Mouse (Mus musculus): ENCODE data around the gene Gm33815. TPM values are rescaled to one million over a fixed set of nuclear protein-coding genes. Genes with fewer than 3 reads are reported as not detected.
"Not testable (repeated sequence)": the region's sequence is repeated elsewhere in the genome, so short reads cannot be mapped to it uniquely, and the experiment has no call there.

The Gm33815 gene
- polyA plus RNA-seq (2016; fragmentation: Nextera tagmentation; extraction: Ambion mirVana), result not detected in 2 replicates

DNA sequence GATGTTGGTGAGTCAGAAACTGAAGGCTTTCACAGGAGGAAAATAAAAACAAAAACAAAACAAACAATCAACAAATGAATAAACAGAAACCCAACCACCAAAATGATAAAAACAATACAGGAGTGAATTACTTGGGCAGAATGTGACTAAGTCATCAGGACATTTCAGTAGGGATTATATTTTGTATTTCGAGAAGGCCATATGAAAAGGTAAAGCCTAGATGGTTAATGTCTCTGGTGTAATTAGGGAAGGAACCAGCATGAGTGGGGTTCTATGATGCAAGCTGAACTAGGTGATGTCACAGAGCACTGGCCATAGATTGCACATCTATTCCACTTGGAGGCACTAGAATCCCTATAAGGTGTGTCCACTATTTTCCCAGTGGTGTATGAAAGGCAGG lies at the start of gene Gm33815:
TSS of gene Gm33815 (plus strand) at position 301 of the 400 bp plus-strand sequence.
- H3K4me1 ChIP-seq; H3K9me3 ChIP-seq; DNase-seq (ENCODE audit: low spot score); H3K36me3 ChIP-seq (replicated peaks); H3K27me3 ChIP-seq (replicated peaks; ENCODE audit: low read depth, poor library complexity, severe bottlenecking); H3K27ac ChIP-seq (replicated peaks); H3K4me3 ChIP-seq: not testable (repeated sequence)
- WGBS, result no CpG with 5 or more reads among the region's 1 CpGs
